Mouse (Mus musculus): ENCODE measurements around the gene Mad2l2. TPM values are rescaled to one million over a fixed set of nuclear protein-coding genes. Genes with fewer than 3 reads are reported as not detected.

Gene Mad2l2
- polyA plus RNA-seq, 1 experiment from 2014 or later = 106 TPM

GRCm38 (mm10) chr4:148151267-148152168 lies 21.3 kb downstream of the Mad2l2 start, which contains the start of gene Fbxo6:
Gene Fbxo6 (minus strand): TSS chr4:148152140.
- Histone ChIP-seq H3K4me3 (replicated peaks) (peak within 1 kb of the TSS; percentile 60), H3K36me3 (peaks cover 65% of the 10 kb centered on the region), H3K27me3 (no peaks in the 10 kb centered on the region), H3K9me3 (no peaks in the 10 kb centered on the region), H3K9ac (replicated peaks) (peak within 1 kb of the TSS; percentile 82), H3K27ac (peak within 1 kb of the TSS; percentile 93), H3K4me1 (replicated peaks) (peaks cover 18% of the 10 kb centered on the region), H3K4me2 (replicated peaks) (peak within 1 kb of the TSS; percentile 91)
- WGBS = under 1% methylated on average over 48 of the region's 67 CpGs
- ATAC-seq = peak; percentile 91

GRCm38 (mm10) chr4:148152547-148152946 lies 22.4 kb downstream of the Mad2l2 start:
- Histone ChIP-seq H3K4me2 (replicated peaks) (no peak overlapping the region), H3K27ac (peak overlapping the region; percentile 93; the same call in 1 of the 2 replicates), H3K4me1 (replicated peaks) (peaks cover 29% of the 10 kb centered on the region), H3K9me3 (no peaks in the 10 kb centered on the region), H3K36me3 (peaks cover 65% of the 10 kb centered on the region), H3K9ac (replicated peaks) (no peak overlapping the region), H3K4me3 (replicated peaks) (no peak overlapping the region), H3K27me3 (no peaks in the 10 kb centered on the region)
- 79% methylated on average over 5 of the region's 5 CpGs for WGBS
- ATAC-seq = 0 out of 2 replicates have a peak, but pooled peaks have one; percentile 1

- Histone ChIP-seq H3K36me3 (peaks cover 58% of the 10 kb centered on the region), H3K4me3 (replicated peaks) (no peak overlapping the region), H3K4me1 (replicated peaks) (peaks cover 42% of the 10 kb centered on the region), H3K9ac (replicated peaks) (no peak overlapping the region), H3K9me3 (no peaks in the 10 kb centered on the region), H3K27me3 (no peaks in the 10 kb centered on the region), H3K4me2 (replicated peaks) (no peak overlapping the region), H3K27ac (no peak overlapping the region)
- WGBS = 91% methylated on average over 4 of the region's 4 CpGs
- ATAC-seq = no peak
These were observed 23.8 kb downstream of the Mad2l2 start for GRCm38 (mm10) chr4:148154006-148154405.

- Histone ChIP-seq H3K36me3 (peaks cover 55% of the 10 kb centered on the region), H3K4me2 (replicated peaks) (no peak overlapping the region), H3K27ac (no peak overlapping the region), H3K4me3 (replicated peaks) (no peak overlapping the region), H3K4me1 (replicated peaks) (peaks cover 39% of the 10 kb centered on the region), H3K9me3 (no peaks in the 10 kb centered on the region), H3K9ac (replicated peaks) (no peak overlapping the region), H3K27me3 (no peaks in the 10 kb centered on the region)
- WGBS = 61% methylated on average over 3 of the region's 3 CpGs
- ATAC-seq = no peak
These were observed 24.8 kb downstream of the Mad2l2 start for GRCm38 (mm10) chr4:148154982-148155381.

GRCm38 (mm10) chr4:148158436-148159348 lies 28.5 kb downstream of the Mad2l2 start:
- Histone ChIP-seq H3K4me3 (replicated peaks) (peak overlapping the region; percentile 78), H3K4me1 (replicated peaks) (peaks cover 38% of the 10 kb centered on the region), H3K27me3 (peaks cover 32% of the 10 kb centered on the region), H3K4me2 (replicated peaks) (peak overlapping the region; percentile 88), H3K9ac (replicated peaks) (peak overlapping the region; percentile 92), H3K27ac (peak overlapping the region; percentile 94), H3K36me3 (peaks cover 42% of the 10 kb centered on the region), H3K9me3 (no peaks in the 10 kb centered on the region)
- WGBS = 25% methylated on average over 27 of the region's 27 CpGs
- ATAC-seq = peak; percentile 5

GRCm38 (mm10) chr4:148159544-148160435 lies 29.6 kb downstream of the Mad2l2 start:
- Histone ChIP-seq H3K36me3 (peaks cover 31% of the 10 kb centered on the region), H3K4me2 (replicated peaks) (peak overlapping the region; percentile 88), H3K9ac (replicated peaks) (peak overlapping the region; percentile 92), H3K9me3 (no peaks in the 10 kb centered on the region), H3K4me3 (replicated peaks) (peak overlapping the region; percentile 78), H3K27ac (peak overlapping the region; percentile 94), H3K4me1 (replicated peaks) (peaks cover 49% of the 10 kb centered on the region), H3K27me3 (peaks cover 43% of the 10 kb centered on the region)
- WGBS = under 1% methylated on average over 49 of the region's 55 CpGs
- peak; percentile 89 for ATAC-seq

GRCm38 (mm10) chr4:148160436-148161390 lies 30.5 kb downstream of the Mad2l2 start, which contains the start of the genes Fbxo44 and Fbxo2:
Gene Fbxo44 (minus strand): TSS chr4:148160482.
Gene Fbxo2 (plus strand): TSS chr4:148160621.
- peak within 1 kb of the TSS; percentile 88 for H3K4me2 ChIP-seq (replicated peaks)
- no peaks in the 10 kb centered on the region for H3K9me3 ChIP-seq
- H3K27me3 ChIP-seq = peaks cover 52% of the 10 kb centered on the region
- WGBS = under 1% methylated on average over 43 of the region's 43 CpGs
- peak within 1 kb of the TSS; percentile 92 for H3K9ac ChIP-seq (replicated peaks)
- ATAC-seq = peak; percentile 28; the same call in 1 of the 2 replicates
- H3K27ac ChIP-seq = peak within 1 kb of the TSS; percentile 94
- H3K4me3 ChIP-seq (replicated peaks) = peak within 1 kb of the TSS; percentile 78
- peaks cover 55% of the 10 kb centered on the region for H3K4me1 ChIP-seq (replicated peaks)
- H3K36me3 ChIP-seq = peaks cover 23% of the 10 kb centered on the region

- Histone ChIP-seq H3K36me3 (no peaks in the 10 kb centered on the region), H3K27ac (no peak overlapping the region), H3K9me3 (no peaks in the 10 kb centered on the region), H3K9ac (replicated peaks) (peak overlapping the region; percentile 15; the same call in 1 of the 2 replicates), H3K4me3 (replicated peaks) (peak overlapping the region; percentile 30), H3K4me2 (replicated peaks) (peak overlapping the region; percentile 52), H3K4me1 (replicated peaks) (peaks cover 43% of the 10 kb centered on the region), H3K27me3 (peaks cover 76% of the 10 kb centered on the region)
- ATAC-seq = no peak
- WGBS = under 1% methylated on average over 28 of the region's 29 CpGs
These were observed 33.8 kb downstream of the Mad2l2 start for GRCm38 (mm10) chr4:148164002-148164439.

GRCm38 (mm10) chr4:148164461-148164860 lies 34.3 kb downstream of the Mad2l2 start:
- H3K9me3 ChIP-seq = no peaks in the 10 kb centered on the region
- peak overlapping the region; percentile 30 for H3K4me3 ChIP-seq (replicated peaks)
- H3K9ac ChIP-seq (replicated peaks) = peak overlapping the region; percentile 15; the same call in 1 of the 2 replicates
- peaks cover 78% of the 10 kb centered on the region for H3K27me3 ChIP-seq
- ATAC-seq = 0 out of 2 replicates have a peak, but pooled peaks have one; percentile 3
- no peak overlapping the region for H3K27ac ChIP-seq
- H3K4me1 ChIP-seq (replicated peaks) = peaks cover 44% of the 10 kb centered on the region
- H3K4me2 ChIP-seq (replicated peaks) = peak overlapping the region; percentile 52
- no peaks in the 10 kb centered on the region for H3K36me3 ChIP-seq
- WGBS = under 1% methylated on average over 16 of the region's 16 CpGs

- no peaks in the 10 kb centered on the region for H3K36me3 ChIP-seq
- H3K4me1 ChIP-seq (replicated peaks) = peaks cover 44% of the 10 kb centered on the region
- H3K27me3 ChIP-seq = peaks cover 87% of the 10 kb centered on the region
- no peak for ATAC-seq
- no peak overlapping the region for H3K27ac ChIP-seq
- no peak overlapping the region for H3K4me2 ChIP-seq (replicated peaks)
- H3K4me3 ChIP-seq (replicated peaks) = no peak overlapping the region
- 5% methylated on average over 17 of the region's 17 CpGs for WGBS
- H3K9ac ChIP-seq (replicated peaks) = no peak overlapping the region
- H3K9me3 ChIP-seq = no peaks in the 10 kb centered on the region
These were observed 35.4 kb downstream of the Mad2l2 start for GRCm38 (mm10) chr4:148165551-148165950.
